Mouse (Mus musculus) spleen, adult 2 months (tissue): Measurements from ENCODE around the gene Zfp217. TPM values are rescaled to one million over a fixed set of nuclear protein-coding genes. Genes with fewer than 3 reads are reported as not detected.

ENCODE experiments used
- DNase-seq, 2 experiments: peaks; one replicate each; pipeline versions ENCODE4 v3.0.0 to v3.0.0-alpha.2; 2012 to 2021; ENCODE audit warnings: low spot score in 2 of 2, low read depth in 1 of 2
- H3K27ac ChIP-seq: fragments of 200-500 bp; 2 replicates; pipeline ENCODE4 v1.5.1; 2012; ENCODE audit warnings: low read length, inconsistent platforms; ENCODE audit not compliant: insufficient read depth
- H3K27me3 ChIP-seq: fragments of 200-500 bp; 2 replicates; pipeline ENCODE4 v1.6.1; 2012; ENCODE audit warnings: mild to moderate bottlenecking, moderate library complexity, low read length, inconsistent platforms; ENCODE audit not compliant: control insufficient read depth, insufficient read depth
- H3K36me3 ChIP-seq: fragments of 200-500 bp; 2 replicates; pipeline ENCODE4 v1.6.1; 2012; ENCODE audit warnings: mild to moderate bottlenecking, low read length, inconsistent platforms; ENCODE audit not compliant: control insufficient read depth, insufficient read depth
- H3K4me1 ChIP-seq: fragments of 200-500 bp; 2 replicates; pipeline ENCODE4 v1.6.1; 2011; ENCODE audit warnings: inconsistent platforms; ENCODE audit not compliant: control insufficient read depth, insufficient read depth, insufficient read length
- H3K4me3 ChIP-seq: fragments of 200-500 bp; 2 replicates; pipeline ENCODE4 v1.5.1; 2011; ENCODE audit warnings: mild to moderate bottlenecking, inconsistent platforms; ENCODE audit not compliant: insufficient read depth, insufficient read length; ENCODE audit errors: extremely low read depth
- CTCF ChIP-seq: fragments of 200-500 bp; IDR thresholded peaks from 2 replicates; pipeline ENCODE4 v1.5.1; 2011; ENCODE audit warnings: mild to moderate bottlenecking, inconsistent platforms; ENCODE audit not compliant: insufficient read depth, insufficient read length, insufficient replicate concordance; ENCODE audit errors: extremely low read depth
- POLR2A ChIP-seq: fragments of 200-500 bp; IDR thresholded peaks from 2 replicates; pipeline ENCODE4 v1.6.1; 2011; ENCODE audit warnings: low read depth, low read length, inconsistent platforms
- WGBS: fragments of 180-500 bp; shearing (Covaris S2); methylation state at CpG from one replicate; pipeline ENCODE4 v1.1.7; 2018; 5-methylcytosine and 5-hydroxymethylcytosine counted together
- polyA plus RNA-seq: library from polyadenylated mRNA; depleted of rRNA; stranded (reverse); fragments of >200 nt; gene quantifications from 2 replicates; pipeline ENCODE4 v1.2.3, GENCODE M21; 2012

Zfp217 gene
- polyA plus RNA-seq, 1 experiment = 20.6 TPM

DNA sequence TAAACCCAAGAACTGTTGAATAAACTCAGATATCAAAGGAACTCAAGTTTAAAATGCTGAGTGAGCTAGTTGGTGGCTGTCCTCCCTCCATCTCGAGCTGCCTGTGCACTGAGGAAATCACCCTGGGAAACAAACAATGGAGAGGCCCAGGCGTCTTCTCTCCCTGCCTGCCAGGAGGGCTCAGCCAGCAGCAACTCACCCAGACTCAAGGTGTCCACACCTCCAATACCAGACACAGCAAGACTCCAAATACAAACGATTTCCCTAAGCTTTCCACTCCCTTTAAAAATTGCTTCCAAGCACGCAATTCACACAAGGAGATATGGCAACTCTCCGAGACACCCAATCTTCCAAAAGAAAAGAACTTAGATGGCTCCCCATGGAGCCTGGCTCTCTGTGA is 38.4 kb downstream of the Zfp217 start:
- Histone ChIP-seq H3K27ac (no peak overlapping the region), H3K4me3 (no peak overlapping the region), H3K36me3 (peaks cover 46% of the 10 kb centered on the region), H3K4me1 (peaks cover 2% of the 10 kb centered on the region; the same call in 1 of the 2 replicates), H3K27me3 (no peaks in the 10 kb centered on the region)
- no peak for DNase-seq
- 86% methylated on average over 5 of the region's 5 CpGs for WGBS
- TF ChIP-seq CTCF (no peak), POLR2A (no peak)

DNA sequence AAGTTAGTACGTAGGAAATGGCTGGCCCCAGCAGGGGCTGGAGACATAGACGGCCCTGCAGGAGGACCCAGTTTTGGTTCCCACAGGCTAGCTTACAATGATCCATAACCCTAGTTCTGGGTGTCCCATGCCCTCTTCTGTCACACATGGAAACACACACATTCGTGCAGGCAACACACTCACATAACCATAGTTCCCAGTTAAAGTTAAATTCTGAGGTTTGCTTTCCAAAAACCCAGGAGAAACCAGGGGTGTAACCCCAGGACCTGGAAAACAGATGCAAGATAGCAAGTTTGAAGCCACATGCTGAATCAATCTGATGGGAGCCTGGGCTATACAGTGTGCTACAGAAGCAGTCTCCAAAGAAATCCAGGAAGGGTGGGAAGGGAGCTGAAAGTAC is 40.1 kb downstream of the Zfp217 start:
- peaks cover 4% of the 10 kb centered on the region; the same call in 1 of the 2 replicates for H3K4me1 ChIP-seq
- H3K27me3 ChIP-seq = no peaks in the 10 kb centered on the region
- DNase-seq = no peak
- no peak overlapping the region for H3K4me3 ChIP-seq
- WGBS = 40% methylated on average over 3 of the region's 3 CpGs
- H3K27ac ChIP-seq = no peak overlapping the region
- TF ChIP-seq CTCF = no peak
- peaks cover 33% of the 10 kb centered on the region for H3K36me3 ChIP-seq

DNA sequence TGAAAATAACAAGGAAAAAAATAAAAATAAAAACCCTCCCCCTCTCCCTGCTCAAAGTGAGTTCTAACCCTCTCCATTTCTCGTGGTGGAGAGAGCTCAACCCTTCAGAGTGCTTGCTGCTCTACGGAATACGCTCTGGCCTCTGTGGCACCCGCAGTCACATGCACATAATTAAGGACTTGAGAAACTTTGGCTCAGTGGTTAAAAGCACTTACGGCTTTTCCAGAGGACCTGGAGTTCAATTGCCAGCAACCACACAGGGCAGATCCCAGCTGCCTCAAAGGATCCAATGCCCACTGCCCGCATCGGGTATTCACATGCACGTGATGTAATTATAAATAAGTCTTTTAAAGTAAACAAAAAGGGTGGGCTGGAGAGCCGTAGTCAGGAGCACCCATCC is 41.9 kb downstream of the Zfp217 start:
- Histone ChIP-seq H3K4me1 (peaks cover 4% of the 10 kb centered on the region; the same call in 1 of the 2 replicates), H3K4me3 (no peak overlapping the region), H3K36me3 (peaks cover 23% of the 10 kb centered on the region), H3K27ac (no peak overlapping the region), H3K27me3 (no peaks in the 10 kb centered on the region)
- TF ChIP-seq POLR2A = no peak
- TF ChIP-seq CTCF = no peak
- WGBS = 87% methylated on average over 9 of the region's 9 CpGs
- DNase-seq = no peak

DNA sequence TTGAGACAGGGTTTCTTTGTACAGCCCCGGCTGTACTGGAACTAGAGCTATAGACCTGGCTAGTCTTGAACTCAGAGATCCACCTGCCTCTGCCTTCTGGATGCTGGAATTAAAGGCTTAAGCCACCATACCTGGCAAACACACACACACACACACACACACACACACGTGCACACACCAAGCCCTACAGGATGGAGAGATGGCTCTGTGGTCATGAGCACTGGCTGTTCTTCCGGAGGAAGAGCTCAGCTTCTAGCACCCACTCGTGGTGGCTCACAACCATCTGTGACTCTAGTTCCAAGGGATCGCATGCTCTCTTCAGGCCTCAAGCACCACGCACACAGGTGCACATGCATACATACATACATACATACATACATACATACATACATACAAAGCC is 43.5 kb downstream of the Zfp217 start:
- Histone ChIP-seq H3K27ac (no peak overlapping the region), H3K4me3 (no peak overlapping the region), H3K36me3 (peaks cover 8% of the 10 kb centered on the region), H3K4me1 (peaks cover 4% of the 10 kb centered on the region; the same call in 1 of the 2 replicates), H3K27me3 (no peaks in the 10 kb centered on the region)
- DNase-seq = no peak
- TF ChIP-seq CTCF = no peak
- TF ChIP-seq POLR2A = no peak
- 61% methylated on average over 6 of the region's 6 CpGs for WGBS

DNA sequence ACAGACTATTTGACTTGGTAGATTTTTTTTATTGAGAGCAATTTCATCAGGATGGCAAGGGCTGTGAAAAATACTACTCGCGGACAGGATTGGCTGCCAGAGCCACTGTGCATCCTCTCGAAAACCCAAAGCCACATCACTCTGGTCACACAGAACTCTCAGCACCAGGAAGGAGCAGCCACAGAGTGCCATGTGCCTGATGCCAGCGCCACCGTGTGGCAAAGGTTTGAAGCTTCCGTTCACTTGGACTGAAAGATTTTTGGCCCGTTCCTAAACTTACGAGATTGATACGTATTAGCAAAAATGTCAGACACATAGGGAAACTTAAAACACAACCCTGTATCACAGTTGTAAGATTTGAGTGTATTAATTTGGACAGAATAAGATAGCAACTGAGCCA is 44.1 kb downstream of the Zfp217 start:
- H3K27me3 ChIP-seq = no peaks in the 10 kb centered on the region
- 17% methylated on average over 9 of the region's 9 CpGs for WGBS
- no peak overlapping the region for H3K27ac ChIP-seq
- peaks cover 4% of the 10 kb centered on the region; the same call in 1 of the 2 replicates for H3K36me3 ChIP-seq
- TF ChIP-seq POLR2A (no peak), CTCF (peak; percentile 87; the same call in 1 of the 2 replicates)
- H3K4me1 ChIP-seq = peaks cover 4% of the 10 kb centered on the region; the same call in 1 of the 2 replicates
- DNase-seq = peak; percentile 25 to 59
- H3K4me3 ChIP-seq = no peak overlapping the region

DNA sequence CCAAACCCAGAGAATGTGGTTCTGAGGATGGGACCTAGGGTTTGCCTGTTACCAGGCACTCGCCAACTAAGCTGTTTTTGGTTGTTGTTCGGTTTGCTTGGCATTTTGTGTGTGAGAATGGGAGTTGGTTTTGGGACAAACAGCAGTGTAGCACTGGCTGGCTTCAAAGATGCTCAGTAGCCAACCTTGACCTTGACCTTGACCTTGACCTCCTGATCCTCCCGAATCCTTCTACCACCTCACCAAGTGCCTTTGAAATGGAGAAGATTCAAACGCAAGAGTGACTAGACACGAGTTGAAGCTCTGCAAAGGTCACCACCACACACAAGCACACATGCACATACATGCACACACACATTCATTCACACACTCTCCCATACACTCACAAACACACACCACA is 44.6 kb downstream of the Zfp217 start:
- H3K36me3 ChIP-seq = 0 out of 2 replicates have a peak, but pooled peaks cover 2% of the 10 kb centered on the region
- no peak for TF ChIP-seq POLR2A
- no peak for TF ChIP-seq CTCF
- H3K27me3 ChIP-seq = no peaks in the 10 kb centered on the region
- H3K4me3 ChIP-seq = no peak overlapping the region
- peaks cover 4% of the 10 kb centered on the region; the same call in 1 of the 2 replicates for H3K4me1 ChIP-seq
- WGBS = 85% methylated on average over 5 of the region's 5 CpGs
- no peak overlapping the region for H3K27ac ChIP-seq
- no peak for DNase-seq

DNA sequence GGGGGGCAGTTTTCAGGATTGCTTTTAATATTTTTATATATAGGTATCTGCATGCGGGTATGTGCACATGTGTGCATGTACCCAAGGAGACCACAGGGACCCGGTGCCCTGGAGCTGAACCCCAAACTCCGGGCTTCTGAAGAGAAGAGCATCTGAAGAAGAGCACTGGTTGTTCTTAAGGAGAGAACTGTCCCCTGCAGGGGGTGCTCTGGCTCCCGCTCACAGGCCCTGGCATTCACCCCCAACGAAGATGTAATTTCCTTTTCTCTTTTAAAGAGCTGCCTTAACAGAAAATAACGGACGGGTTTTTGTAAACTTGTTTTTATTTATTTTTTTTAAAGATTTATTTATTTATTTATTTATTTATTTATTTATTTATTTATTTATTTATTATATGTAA is 46.0 kb downstream of the Zfp217 start:
- Histone ChIP-seq H3K4me3 (no peak overlapping the region), H3K36me3 (0 out of 2 replicates have a peak, but pooled peaks cover 2% of the 10 kb centered on the region), H3K4me1 (peaks cover 4% of the 10 kb centered on the region; the same call in 1 of the 2 replicates), H3K27ac (no peak overlapping the region), H3K27me3 (no peaks in the 10 kb centered on the region)
- 57% methylated on average over 7 of the region's 7 CpGs for WGBS
- TF ChIP-seq CTCF (no peak), POLR2A (no peak)
- DNase-seq = no peak
